Mouse (Mus musculus) limb, embryonic 13.5 days (tissue): ENCODE data around the gene Vmn1r232. TPM values are rescaled to one million over a fixed set of nuclear protein-coding genes. Genes with fewer than 3 reads are reported as not detected.
A peak's percentile ranks its signal among the peaks of the same experiment; 100 is the strongest.

ENCODE experiments used
- ATAC-seq: fragments of 200-750 bp; cut with Nextera tagmentation; 2 replicates; pipeline ENCODE4 v1.8.0; 2017; ENCODE audit warnings: low read depth, moderate number of reproducible peaks, moderate TSS enrichment; ENCODE audit not compliant: low FRiP score
- H3K27ac ChIP-seq: fragments of 300-500 bp; sonication (generic); 2 replicates; pipeline ENCODE4 v1.5.1; 2015; ENCODE audit warnings: inconsistent platforms, mild to moderate bottlenecking, moderate library complexity
- H3K27me3 ChIP-seq: fragments of 300-500 bp; sonication (generic); 2 replicates; pipeline ENCODE4 v1.6.1; 2015; ENCODE audit warnings: mild to moderate bottlenecking, inconsistent platforms
- H3K36me3 ChIP-seq: fragments of 300-500 bp; sonication (generic); 2 replicates; pipeline ENCODE4 v1.6.1; 2015; ENCODE audit warnings: inconsistent platforms, mild to moderate bottlenecking, moderate library complexity
- H3K4me1 ChIP-seq: fragments of 300-500 bp; sonication (generic); 2 replicates; pipeline ENCODE4 v1.6.1; 2015; ENCODE audit warnings: inconsistent platforms
- H3K4me2 ChIP-seq: fragments of 300-500 bp; sonication (generic); replicated peaks from 2 replicates; pipeline ENCODE4 v1.6.1; 2015; ENCODE audit warnings: inconsistent platforms, mild to moderate bottlenecking, moderate library complexity
- H3K4me3 ChIP-seq: fragments of 300-500 bp; sonication (generic); 2 replicates; pipeline ENCODE4 v1.5.1; 2015; ENCODE audit warnings: moderate library complexity, mild to moderate bottlenecking, inconsistent platforms
- H3K9ac ChIP-seq: fragments of 300-500 bp; sonication (generic); 2 replicates; pipeline ENCODE4 v1.6.1; 2015; ENCODE audit warnings: mild to moderate bottlenecking, inconsistent platforms
- H3K9me3 ChIP-seq: fragments of 300-500 bp; sonication (generic); 2 replicates; pipeline ENCODE4 v1.6.1; 2016; ENCODE audit warnings: inconsistent platforms
- WGBS: fragments of 180-500 bp; shearing (Covaris S2); methylation state at CpG from one replicate; pipeline ENCODE4 v1.1.7; 2015; 5-methylcytosine and 5-hydroxymethylcytosine counted together
- polyA plus RNA-seq: library from polyadenylated mRNA; unstranded; fragments of >200 nt; fragmentation: Nextera tagmentation; extraction: Ambion mirVana; gene quantifications from 2 replicates; pipeline ENCODE4 v1.2.1, GENCODE M21; 2015

Vmn1r232 gene
- polyA plus RNA-seq: not detected in 2 replicates

DNA sequence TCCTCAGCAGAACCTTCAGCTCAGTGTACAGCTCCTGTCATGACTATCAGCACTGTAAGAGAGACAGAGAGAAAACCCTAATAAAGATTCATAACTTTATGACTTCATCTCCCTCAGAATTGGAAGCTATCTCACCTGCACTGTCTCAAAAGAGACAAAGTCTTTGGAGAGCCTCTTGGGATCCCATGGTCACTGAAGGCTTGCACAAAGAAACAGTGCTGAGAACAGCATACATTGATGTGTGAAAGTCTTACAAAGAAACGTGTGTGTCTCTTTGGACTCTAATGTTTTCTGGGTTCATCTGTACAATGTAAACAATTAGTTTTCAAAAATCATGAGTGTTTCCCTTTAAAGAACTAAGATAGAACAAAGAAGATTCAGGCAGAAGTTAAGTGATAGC, at the start of gene Vmn1r232:
TSS of gene Vmn1r232 (minus strand) at position 101 of the 400 bp plus-strand sequence.
- ATAC-seq: no peak
- Histone ChIP-seq H3K9me3 (no peaks in the 10 kb centered on the region), H3K36me3 (no peaks in the 10 kb centered on the region), H3K4me3 (no peak within 1 kb of the TSS), H3K27ac (no peak within 1 kb of the TSS), H3K4me1 (no peaks in the 10 kb centered on the region), H3K27me3 (no peaks in the 10 kb centered on the region), H3K4me2 (no peak within 1 kb of the TSS), H3K9ac (no peak within 1 kb of the TSS)
- 47% methylated on average over 1 of the region's 1 CpGs for WGBS

GRCm38 (mm10) chr17:20966681-20967080, 47.2 kb upstream of the Vmn1r232 start:
- no peak overlapping the region for H3K9ac ChIP-seq
- H3K4me1 ChIP-seq: no peaks in the 10 kb centered on the region
- no peak overlapping the region for H3K4me3 ChIP-seq
- no peak overlapping the region for H3K4me2 ChIP-seq
- no peaks in the 10 kb centered on the region for H3K27me3 ChIP-seq
- no peaks in the 10 kb centered on the region for H3K9me3 ChIP-seq
- no peak for ATAC-seq
- H3K36me3 ChIP-seq: peaks cover 82% of the 10 kb centered on the region
- H3K27ac ChIP-seq: no peak overlapping the region

GRCm38 (mm10) chr17:20965421-20965820, 45.9 kb upstream of the Vmn1r232 start:
- Histone ChIP-seq H3K4me2 (no peak overlapping the region), H3K27me3 (no peaks in the 10 kb centered on the region), H3K9me3 (no peaks in the 10 kb centered on the region), H3K36me3 (peaks cover 94% of the 10 kb centered on the region), H3K4me1 (no peaks in the 10 kb centered on the region), H3K4me3 (no peak overlapping the region), H3K9ac (no peak overlapping the region), H3K27ac (no peak overlapping the region)
- 95% methylated on average over 4 of the region's 4 CpGs for WGBS
- ATAC-seq: no peak

DNA sequence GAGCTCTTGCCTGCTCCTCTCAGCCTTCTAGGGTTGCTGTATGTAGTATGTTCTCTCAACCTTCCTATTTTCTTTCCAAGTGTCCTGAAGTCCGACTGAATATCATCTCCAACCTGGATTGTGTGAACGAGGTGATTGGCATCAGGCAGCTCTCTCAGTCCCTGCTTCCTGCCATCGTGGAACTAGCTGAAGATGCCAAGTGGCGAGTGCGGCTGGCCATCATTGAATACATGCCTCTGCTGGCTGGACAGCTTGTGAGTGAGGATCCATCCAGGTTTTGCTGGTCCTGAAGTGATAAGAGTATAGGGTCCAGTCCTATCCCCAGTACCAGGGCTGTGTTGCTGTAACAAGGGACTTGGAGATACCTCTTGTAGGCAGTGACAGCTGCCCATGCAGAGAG, 40.9 kb upstream of the Vmn1r232 start:
- H3K9me3 ChIP-seq: no peaks in the 10 kb centered on the region
- ATAC-seq: no peak
- no peaks in the 10 kb centered on the region for H3K4me1 ChIP-seq
- WGBS: 89% methylated on average over 5 of the region's 5 CpGs
- no peak overlapping the region for H3K27ac ChIP-seq
- no peak overlapping the region for H3K4me3 ChIP-seq
- H3K27me3 ChIP-seq: no peaks in the 10 kb centered on the region
- no peak overlapping the region for H3K4me2 ChIP-seq
- H3K36me3 ChIP-seq: peaks cover 99% of the 10 kb centered on the region
- H3K9ac ChIP-seq: no peak overlapping the region

DNA sequence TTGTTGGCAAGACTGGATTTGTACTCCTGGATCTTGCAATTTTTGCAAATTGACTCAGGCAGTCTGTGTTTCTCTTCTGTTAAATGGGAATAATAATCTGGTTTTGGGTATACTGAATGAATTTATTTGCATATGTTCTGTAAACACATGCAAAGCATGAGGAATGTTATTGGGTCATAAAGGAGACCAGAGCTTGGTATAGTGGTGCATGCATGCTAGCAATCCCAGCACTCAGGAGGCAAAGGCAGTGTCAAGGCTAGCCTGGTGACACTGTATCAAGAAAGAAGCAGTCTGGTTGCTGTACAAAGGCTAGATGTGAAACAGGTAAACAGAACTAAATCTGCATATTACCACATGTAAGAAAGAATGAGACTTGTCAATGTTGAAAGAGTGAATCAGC, 27.1 kb upstream of the Vmn1r232 start:
- peaks cover 40% of the 10 kb centered on the region for H3K4me1 ChIP-seq
- no peaks in the 10 kb centered on the region for H3K27me3 ChIP-seq
- H3K9me3 ChIP-seq: no peaks in the 10 kb centered on the region
- peak overlapping the region; percentile 79 for H3K4me3 ChIP-seq
- peaks cover 6% of the 10 kb centered on the region for H3K36me3 ChIP-seq
- ATAC-seq: no peak
- peak overlapping the region; percentile 89 for H3K9ac ChIP-seq
- no peak overlapping the region; the same call in 1 of the 2 replicates for H3K27ac ChIP-seq
- H3K4me2 ChIP-seq: peak overlapping the region; percentile 81

DNA sequence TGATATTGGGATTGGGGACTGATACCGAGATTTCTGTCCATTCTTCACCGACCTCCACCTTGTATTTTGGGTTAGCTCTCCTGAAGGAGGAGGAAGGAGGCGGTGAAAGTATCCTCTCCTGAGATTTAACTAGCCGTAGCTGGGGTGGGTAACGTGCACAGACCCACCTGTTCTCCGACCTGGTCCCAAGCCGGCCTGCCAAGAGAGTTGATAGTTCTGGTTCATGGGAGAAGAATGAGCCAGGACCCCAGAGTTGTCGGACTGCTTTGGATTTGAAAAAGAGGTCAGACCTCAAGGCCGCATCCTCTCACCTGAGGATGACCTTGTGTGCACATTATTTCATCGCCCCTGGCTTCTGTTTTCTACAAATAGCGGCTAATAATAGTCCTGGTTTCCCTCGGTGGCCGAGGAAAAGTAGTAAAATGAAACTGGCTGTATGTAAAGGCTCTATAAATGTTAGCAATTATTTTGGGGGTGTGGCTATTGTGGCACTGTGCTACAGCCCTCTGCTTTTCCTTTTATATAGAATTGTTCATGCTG, 26.6 kb upstream of the Vmn1r232 start:
- no peaks in the 10 kb centered on the region for H3K27me3 ChIP-seq
- H3K9ac ChIP-seq: peak overlapping the region; percentile 89
- ATAC-seq: no peak
- H3K27ac ChIP-seq: peak overlapping the region; percentile 97
- H3K9me3 ChIP-seq: no peaks in the 10 kb centered on the region
- H3K4me3 ChIP-seq: peak overlapping the region; percentile 79
- 0 out of 2 replicates have a peak, but pooled peaks cover 4% of the 10 kb centered on the region for H3K36me3 ChIP-seq
- WGBS: under 1% methylated on average over 13 of the region's 13 CpGs
- peak overlapping the region; percentile 81 for H3K4me2 ChIP-seq
- H3K4me1 ChIP-seq: peaks cover 40% of the 10 kb centered on the region

DNA sequence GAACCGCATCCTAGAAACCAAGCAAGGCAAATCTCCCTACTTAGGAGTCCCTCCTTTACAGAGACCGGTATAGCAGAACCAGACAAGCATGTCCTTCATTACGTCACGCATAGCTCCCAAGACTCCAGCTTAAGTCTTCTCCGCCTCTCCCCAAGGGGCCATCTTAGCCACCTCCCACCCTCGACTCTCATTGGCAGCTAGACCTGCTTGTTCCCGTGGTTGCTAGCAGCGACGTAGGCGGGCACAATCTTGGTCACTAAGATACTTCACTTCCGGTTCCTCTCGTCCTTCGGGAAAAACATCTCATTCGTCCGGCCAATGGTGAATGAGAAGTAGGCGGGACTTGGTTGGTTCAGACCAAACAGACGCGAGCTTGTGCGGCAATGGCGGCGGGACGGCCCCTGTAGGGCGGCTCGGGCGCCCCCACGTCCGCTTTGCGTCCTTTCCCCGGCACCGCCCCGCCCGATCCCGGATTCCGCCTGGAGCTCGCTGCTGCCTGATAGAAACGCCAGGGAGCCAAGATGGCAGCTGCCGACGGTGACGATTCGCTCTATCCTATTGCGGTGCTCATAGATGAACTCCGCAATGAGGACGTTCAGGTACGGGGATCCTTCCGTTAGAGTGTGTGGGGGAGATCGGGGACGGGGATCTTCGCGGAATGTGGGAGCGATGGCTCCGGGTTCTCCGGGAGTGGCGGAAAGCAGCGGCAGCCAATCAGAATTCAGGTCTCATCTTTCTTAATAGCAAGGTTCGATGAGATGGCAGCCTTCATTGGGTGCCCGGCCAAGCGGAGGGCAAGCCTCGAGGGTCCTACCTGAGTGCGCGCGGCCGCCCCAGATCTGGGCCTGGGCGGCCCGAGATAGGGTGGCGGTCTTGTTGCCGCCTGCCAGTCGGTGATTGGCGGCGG, 25.7 kb upstream of the Vmn1r232 start, which contains the start of gene Ppp2r1a:
TSS of gene Ppp2r1a (plus strand) at position 327 of the 907 bp plus-strand sequence.
- H3K4me2 ChIP-seq: peak within 1 kb of the TSS; percentile 81
- 0 out of 2 replicates have a peak, but pooled peaks cover 4% of the 10 kb centered on the region for H3K36me3 ChIP-seq
- H3K9me3 ChIP-seq: no peaks in the 10 kb centered on the region
- under 1% methylated on average over 69 of the region's 69 CpGs for WGBS
- peak within 1 kb of the TSS; percentile 97 for H3K27ac ChIP-seq
- peak; percentile 99 for ATAC-seq
- H3K4me1 ChIP-seq: peaks cover 40% of the 10 kb centered on the region
- H3K4me3 ChIP-seq: peak within 1 kb of the TSS; percentile 79
- no peaks in the 10 kb centered on the region for H3K27me3 ChIP-seq
- H3K9ac ChIP-seq: peak within 1 kb of the TSS; percentile 89

GRCm38 (mm10) chr17:20944226-20944625, 24.7 kb upstream of the Vmn1r232 start:
- peak overlapping the region; percentile 92 for H3K27ac ChIP-seq
- no peaks in the 10 kb centered on the region for H3K36me3 ChIP-seq
- ATAC-seq: no peak
- H3K4me2 ChIP-seq: peak overlapping the region; percentile 68
- H3K9ac ChIP-seq: peak overlapping the region; percentile 63
- H3K4me3 ChIP-seq: peak overlapping the region; percentile 57
- H3K9me3 ChIP-seq: no peaks in the 10 kb centered on the region
- H3K4me1 ChIP-seq: peaks cover 30% of the 10 kb centered on the region
- H3K27me3 ChIP-seq: no peaks in the 10 kb centered on the region
- WGBS: 43% methylated on average over 3 of the region's 3 CpGs

DNA sequence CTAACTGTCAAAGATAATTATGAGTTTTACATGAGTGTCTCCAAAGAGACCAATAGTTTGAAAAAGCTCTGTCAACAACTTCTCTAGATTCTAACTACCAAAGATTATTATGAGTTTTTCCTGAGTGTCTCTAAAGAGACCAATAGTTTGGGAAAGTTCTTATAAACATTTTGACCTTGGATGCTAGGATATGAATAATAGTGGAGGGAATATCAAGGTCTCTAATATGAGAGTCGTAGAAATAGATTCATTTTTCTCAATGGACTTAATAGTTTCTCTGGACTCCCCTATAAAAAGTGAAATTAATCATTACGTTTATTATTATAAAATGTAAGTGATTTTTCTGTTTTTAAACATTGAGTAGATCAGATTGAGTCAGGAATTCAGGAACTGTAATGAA, 14.5 kb downstream of the Vmn1r232 start, which contains the start of gene Vmn1r231:
TSS of gene Vmn1r231 (minus strand) at position 101 of the 400 bp plus-strand sequence.
- no peaks in the 10 kb centered on the region for H3K4me1 ChIP-seq
- H3K9ac ChIP-seq: no peak within 1 kb of the TSS
- 64% methylated on average over 2 of the region's 2 CpGs for WGBS
- H3K4me2 ChIP-seq: no peak within 1 kb of the TSS
- H3K27me3 ChIP-seq: no peaks in the 10 kb centered on the region
- no peak within 1 kb of the TSS for H3K4me3 ChIP-seq
- H3K9me3 ChIP-seq: no peaks in the 10 kb centered on the region
- H3K36me3 ChIP-seq: no peaks in the 10 kb centered on the region
- ATAC-seq: no peak
- H3K27ac ChIP-seq: no peak within 1 kb of the TSS

Other genes starting within 250 kb of the Vmn1r232 start
- gene Vmn1r226, start 236.9 kb downstream of the Vmn1r232 start, polyA plus RNA-seq: not detected in 2 replicates
- not detected in 2 replicates for gene Vmn1r227, start 189.9 kb downstream of the Vmn1r232 start, polyA plus RNA-seq
- not detected in 2 replicates for gene Vmn1r228, start 133.6 kb downstream of the Vmn1r232 start, polyA plus RNA-seq
- gene Vmn1r229, start 108.2 kb downstream of the Vmn1r232 start, polyA plus RNA-seq: not detected in 2 replicates
- not detected in 2 replicates for gene Vmn1r230, start 79.3 kb downstream of the Vmn1r232 start, polyA plus RNA-seq
- gene Vmn1r231, start 14.6 kb downstream of the Vmn1r232 start, polyA plus RNA-seq: not detected in 2 replicates
- 375 and 377 TPM in 2 replicates for gene Ppp2r1a, start 25.6 kb upstream of the Vmn1r232 start, polyA plus RNA-seq
- not detected in 2 replicates for gene Vmn1r233, start 76.8 kb upstream of the Vmn1r232 start, polyA plus RNA-seq
- gene Zfp160, start 89.2 kb upstream of the Vmn1r232 start, polyA plus RNA-seq: 20.5 and 21.1 TPM in 2 replicates